Mouse (Mus musculus) neural tube, embryonic 14.5 days (tissue): ENCODE results near the gene Zeb2. TPM values are rescaled to one million over a fixed set of nuclear protein-coding genes. Genes with fewer than 3 reads are reported as not detected.
A peak's percentile ranks its signal among the peaks of the same experiment; 100 is the strongest.

Experiments
- ATAC-seq: fragments of 200-750 bp; cut with Nextera tagmentation; 2 replicates; pipeline ENCODE4 v1.8.0; 2017; ENCODE audit warnings: low read depth, mild to moderate bottlenecking, moderate TSS enrichment, moderate library complexity
- H3K27ac ChIP-seq: fragments of 300-500 bp; sonication (generic); 2 replicates; pipeline ENCODE4 v1.5.1; 2014; ENCODE audit warnings: low read depth, mild to moderate bottlenecking, control low read depth, low read length, moderate library complexity, mixed read lengths
- H3K27me3 ChIP-seq: fragments of 300-500 bp; sonication (generic); 2 replicates; pipeline ENCODE4 v1.6.1; 2014; ENCODE audit warnings: low read length; ENCODE audit not compliant: control insufficient read depth, insufficient read depth
- H3K36me3 ChIP-seq: fragments of 300-500 bp; sonication (generic); 2 replicates; pipeline ENCODE4 v1.6.1; 2014; ENCODE audit warnings: low read length, mixed read lengths; ENCODE audit not compliant: control insufficient read depth, insufficient read depth
- H3K4me1 ChIP-seq: fragments of 300-500 bp; sonication (generic); 2 replicates; pipeline ENCODE4 v1.6.1; 2014; ENCODE audit warnings: low read length; ENCODE audit not compliant: control insufficient read depth, insufficient read depth
- H3K4me2 ChIP-seq: fragments of 300-500 bp; sonication (generic); 2 replicates; pipeline ENCODE4 v1.6.1; 2014; ENCODE audit warnings: mild to moderate bottlenecking, low read depth, low read length, control low read depth
- H3K4me3 ChIP-seq: fragments of 300-500 bp; sonication (generic); 2 replicates; pipeline ENCODE4 v1.5.1; 2014; ENCODE audit warnings: low read depth, low read length, control low read depth, mixed read lengths
- H3K9ac ChIP-seq: fragments of 300-500 bp; sonication (generic); replicated peaks from 2 replicates; pipeline ENCODE4 v1.6.1; 2014; ENCODE audit warnings: low read depth, mild to moderate bottlenecking, control low read depth, low read length, mixed read lengths
- H3K9me3 ChIP-seq: fragments of 300-500 bp; sonication (generic); 2 replicates; pipeline ENCODE4 v1.6.1; 2016; ENCODE audit warnings: low read length; ENCODE audit not compliant: control insufficient read depth
- WGBS: fragments of 180-500 bp; shearing (Covaris S2); extraction: QIAGEN DNeasy Blood & Tissue Kit; methylation state at CpG from one replicate; pipeline ENCODE4 v1.1.7; 2014; 5-methylcytosine and 5-hydroxymethylcytosine counted together
- polyA plus RNA-seq: library from polyadenylated mRNA; unstranded; fragments of >200 nt; fragmentation: Nextera tagmentation; extraction: Ambion mirVana; gene quantifications from 2 replicates; pipeline ENCODE4 v1.2.1, GENCODE M21; 2014

The Zeb2 gene
- polyA plus RNA-seq, 1 experiment from 2014 or later = 53.8 TPM

- Histone ChIP-seq H3K4me1 (peaks cover 20% of the 10 kb centered on the region), H3K27me3 (no peaks in the 10 kb centered on the region), H3K36me3 (no peaks in the 10 kb centered on the region), H3K9me3 (no peaks in the 10 kb centered on the region), H3K9ac (peak overlapping the region; percentile 96), H3K4me3 (peak overlapping the region; percentile 79), H3K27ac (peak overlapping the region; percentile 98), H3K4me2 (peak overlapping the region; percentile 73)
- peak; percentile 18 for ATAC-seq
- under 1% methylated on average over 45 of the region's 74 CpGs for WGBS
Observed at GRCm38 (mm10) chr2:45109161-45109950, 7.8 kb downstream of the Zeb2 start.

- Histone ChIP-seq H3K27me3 (no peaks in the 10 kb centered on the region), H3K4me1 (peaks cover 24% of the 10 kb centered on the region), H3K27ac (peak overlapping the region; percentile 98), H3K9me3 (no peaks in the 10 kb centered on the region), H3K4me3 (peak overlapping the region; percentile 79), H3K36me3 (no peaks in the 10 kb centered on the region), H3K9ac (peak overlapping the region; percentile 96), H3K4me2 (peak overlapping the region; percentile 73)
- peak; percentile 53 for ATAC-seq
- WGBS = under 1% methylated on average over 25 of the region's 25 CpGs
Observed at GRCm38 (mm10) chr2:45108521-45109091, 8.6 kb downstream of the Zeb2 start.

GRCm38 (mm10) chr2:45107555-45107954 lies 9.6 kb downstream of the Zeb2 start:
- 19% methylated on average over 2 of the region's 2 CpGs for WGBS
- peak overlapping the region; percentile 73 for H3K4me2 ChIP-seq
- H3K4me1 ChIP-seq = peaks cover 29% of the 10 kb centered on the region
- no peaks in the 10 kb centered on the region for H3K36me3 ChIP-seq
- peak overlapping the region; percentile 98 for H3K27ac ChIP-seq
- H3K9ac ChIP-seq = peak overlapping the region; percentile 96; the same call in 1 of the 2 replicates
- ATAC-seq = no peak
- H3K9me3 ChIP-seq = no peaks in the 10 kb centered on the region
- no peaks in the 10 kb centered on the region for H3K27me3 ChIP-seq
- peak overlapping the region; percentile 79 for H3K4me3 ChIP-seq

GRCm38 (mm10) chr2:45105922-45106851 lies 11.0 kb downstream of the Zeb2 start:
- H3K4me2 ChIP-seq = peak overlapping the region; percentile 73
- WGBS = 33% methylated on average over 7 of the region's 7 CpGs
- H3K4me3 ChIP-seq = peak overlapping the region; percentile 19
- peak overlapping the region; percentile 30 for H3K27ac ChIP-seq
- peak overlapping the region; percentile 34; the same call in 1 of the 2 replicates for H3K9ac ChIP-seq
- no peak for ATAC-seq
- no peaks in the 10 kb centered on the region for H3K9me3 ChIP-seq
- no peaks in the 10 kb centered on the region for H3K27me3 ChIP-seq
- peaks cover 39% of the 10 kb centered on the region for H3K4me1 ChIP-seq
- no peaks in the 10 kb centered on the region for H3K36me3 ChIP-seq

GRCm38 (mm10) chr2:45105281-45105721 lies 11.9 kb downstream of the Zeb2 start:
- H3K4me3 ChIP-seq = peak overlapping the region; percentile 12; the same call in 1 of the 2 replicates

GRCm38 (mm10) chr2:45104511-45105055 lies 12.6 kb downstream of the Zeb2 start:
- Histone ChIP-seq H3K36me3 (no peaks in the 10 kb centered on the region), H3K4me3 (no peak overlapping the region), H3K4me1 (peaks cover 46% of the 10 kb centered on the region), H3K9ac (peak overlapping the region; percentile 21; the same call in 1 of the 2 replicates), H3K4me2 (peak overlapping the region; percentile 73), H3K27ac (peak overlapping the region; percentile 30; the same call in 1 of the 2 replicates), H3K9me3 (no peaks in the 10 kb centered on the region), H3K27me3 (no peaks in the 10 kb centered on the region)
- 10% methylated on average over 7 of the region's 7 CpGs for WGBS
- ATAC-seq = no peak

More at GRCm38 (mm10) chr2:45105281-45105721, 11.9 kb downstream of the Zeb2 start:
- no peaks in the 10 kb centered on the region for H3K27me3 ChIP-seq
- 25% methylated on average over 6 of the region's 6 CpGs for WGBS
- no peaks in the 10 kb centered on the region for H3K9me3 ChIP-seq
- H3K4me2 ChIP-seq = peak overlapping the region; percentile 73
- no peak for ATAC-seq
- peak overlapping the region; percentile 30; the same call in 1 of the 2 replicates for H3K27ac ChIP-seq
- H3K4me1 ChIP-seq = peaks cover 46% of the 10 kb centered on the region
- H3K9ac ChIP-seq = peak overlapping the region; percentile 21; the same call in 1 of the 2 replicates
- no peaks in the 10 kb centered on the region for H3K36me3 ChIP-seq

- Histone ChIP-seq H3K4me2 (peak overlapping the region; percentile 73), H3K4me3 (no peak overlapping the region), H3K36me3 (no peaks in the 10 kb centered on the region), H3K9ac (0 out of 2 replicates have a peak overlapping the region, but pooled peaks have one; percentile 21), H3K27ac (peak overlapping the region; percentile 13; the same call in 1 of the 2 replicates), H3K27me3 (no peaks in the 10 kb centered on the region), H3K9me3 (no peaks in the 10 kb centered on the region), H3K4me1 (peaks cover 46% of the 10 kb centered on the region)
- ATAC-seq = no peak
- 39% methylated on average over 4 of the region's 4 CpGs for WGBS
Observed at GRCm38 (mm10) chr2:45104066-45104465, 13.1 kb downstream of the Zeb2 start.
